Mouse (Mus musculus): ENCODE results near the gene Wiz.

Wiz gene

GRCm38 (mm10) chr17:32350382-32350983 is 38.8 kb downstream of the Wiz start, which contains the start of gene Akap8l:
Gene Akap8l (minus strand): TSS chr17:32350607.
- DNase-seq (ENCODE audit: inconsistent age in 2 of 2, low spot score in 1 of 2) = peak; percentile 98 to 99

DNA sequence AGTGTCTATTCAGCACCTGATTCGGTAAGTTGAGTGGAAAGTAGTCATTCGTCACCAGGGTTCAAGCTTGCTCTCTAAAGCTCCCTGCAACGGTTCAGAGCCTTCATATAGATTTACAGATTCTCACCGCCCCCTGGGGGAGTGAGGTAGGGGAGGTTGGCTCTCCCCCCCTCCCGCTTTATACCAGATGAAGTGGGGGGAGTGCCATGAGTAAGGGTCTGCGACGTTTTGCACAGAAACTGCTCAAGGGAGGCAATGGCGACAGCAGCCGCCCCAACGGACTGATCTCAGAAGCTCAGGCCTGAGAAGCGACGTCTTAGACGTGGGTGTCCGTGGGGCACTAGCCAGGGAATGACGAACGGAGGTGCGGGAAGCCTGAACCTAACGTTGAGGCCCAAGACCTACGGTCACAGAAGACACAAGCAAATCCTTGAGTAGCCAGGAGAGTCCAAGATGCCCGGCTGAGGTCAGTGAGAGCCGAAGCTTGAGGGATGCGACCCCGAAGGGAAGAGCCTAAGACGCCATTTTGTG is 39.3 kb downstream of the Wiz start:
- DNase-seq (ENCODE audit: inconsistent age in 2 of 2, low spot score in 1 of 2) = no peak

GRCm38 (mm10) chr17:32349037-32349732 is 40.1 kb downstream of the Wiz start:
- peak in 1 of 2 experiments; percentile 82 for DNase-seq (ENCODE audit: inconsistent age in 2 of 2, low spot score in 1 of 2)

DNA sequence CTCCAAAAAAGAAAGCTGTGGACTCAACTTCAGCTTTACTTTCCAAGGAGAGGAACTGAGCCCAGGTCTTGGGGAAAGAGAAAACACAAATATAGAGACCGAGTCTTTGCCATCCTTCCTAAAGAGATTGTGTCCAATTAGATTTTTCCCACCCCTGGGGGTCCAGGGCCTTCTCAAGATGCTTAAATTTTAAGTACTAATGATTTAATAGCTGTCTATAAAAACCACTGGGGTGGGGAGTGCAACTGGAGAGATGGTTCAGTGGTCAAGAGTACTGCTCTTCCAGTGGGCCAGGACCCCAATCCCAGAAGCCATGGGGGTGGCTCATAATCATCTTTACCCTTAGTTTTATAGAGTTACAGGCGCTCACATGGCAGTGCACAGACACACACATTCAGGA is 40.8 kb downstream of the Wiz start:
- no peak for DNase-seq (ENCODE audit: inconsistent age in 2 of 2, low spot score in 1 of 2)

DNA sequence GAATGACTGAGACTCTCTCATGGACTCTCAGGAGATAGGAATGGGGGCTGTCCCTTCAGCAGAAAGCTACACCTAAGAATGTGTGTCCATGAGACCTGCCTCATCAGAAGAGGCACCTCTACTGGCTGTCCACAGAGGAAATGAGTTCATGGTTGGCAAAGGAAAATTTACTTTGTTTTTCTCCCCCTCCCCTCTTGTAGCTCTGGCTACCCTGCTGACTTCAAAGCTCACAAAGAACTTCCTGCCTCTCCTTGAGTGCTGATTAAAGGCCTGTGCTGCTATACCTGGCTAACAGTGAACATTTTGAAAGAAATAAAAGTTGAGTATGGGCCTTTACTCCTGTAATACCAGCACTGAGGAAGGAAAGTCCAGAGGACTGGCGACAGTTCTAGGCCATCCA is 48.1 kb downstream of the Wiz start:
- DNase-seq (ENCODE audit: inconsistent age in 2 of 2, low spot score in 1 of 2) = no peak

DNA sequence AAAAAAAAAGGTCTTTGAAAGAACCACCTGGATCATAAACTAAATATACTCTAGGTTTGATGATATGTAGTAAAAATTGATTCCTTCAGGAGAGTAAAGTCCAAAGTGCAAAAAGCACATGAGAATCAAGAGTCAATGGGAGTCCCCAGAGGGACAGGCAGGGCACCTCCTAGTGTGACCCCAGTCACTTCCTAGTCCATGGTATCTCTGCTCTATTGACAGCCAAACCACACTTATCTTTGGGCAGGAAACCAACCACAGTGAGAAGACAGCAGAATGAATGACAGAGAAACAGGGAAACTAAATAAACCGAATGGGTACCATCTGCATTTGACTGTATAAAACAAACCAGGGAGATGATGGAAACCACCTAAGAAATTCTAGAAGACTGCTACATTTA is 49.1 kb downstream of the Wiz start:
- no peak for DNase-seq (ENCODE audit: inconsistent age in 2 of 2, low spot score in 1 of 2)

GRCm38 (mm10) chr17:32335869-32336268 is 53.4 kb downstream of the Wiz start:
- no peak for DNase-seq (ENCODE audit: inconsistent age in 2 of 2, low spot score in 1 of 2)

DNA sequence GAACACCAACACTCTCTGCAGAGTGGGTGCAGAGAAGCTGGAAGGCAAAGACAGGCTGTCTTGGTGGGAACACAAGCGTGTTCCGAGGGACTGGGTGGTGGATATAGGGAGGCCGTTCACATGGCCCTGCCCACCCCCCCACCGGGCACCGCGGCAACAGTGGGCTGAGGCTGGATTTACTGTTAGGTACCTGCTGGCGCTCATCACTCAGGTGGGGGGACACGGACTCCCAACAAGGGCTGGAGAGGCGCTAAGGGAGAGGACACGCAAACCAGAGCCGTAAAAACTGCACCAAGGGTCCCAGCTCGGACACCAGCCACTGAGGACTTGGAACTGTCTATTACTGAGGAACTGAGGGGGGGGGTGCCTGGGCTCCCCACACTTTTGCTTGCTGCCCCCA is 54.3 kb downstream of the Wiz start:
- no peak for DNase-seq (ENCODE audit: inconsistent age in 2 of 2, low spot score in 1 of 2)

DNA sequence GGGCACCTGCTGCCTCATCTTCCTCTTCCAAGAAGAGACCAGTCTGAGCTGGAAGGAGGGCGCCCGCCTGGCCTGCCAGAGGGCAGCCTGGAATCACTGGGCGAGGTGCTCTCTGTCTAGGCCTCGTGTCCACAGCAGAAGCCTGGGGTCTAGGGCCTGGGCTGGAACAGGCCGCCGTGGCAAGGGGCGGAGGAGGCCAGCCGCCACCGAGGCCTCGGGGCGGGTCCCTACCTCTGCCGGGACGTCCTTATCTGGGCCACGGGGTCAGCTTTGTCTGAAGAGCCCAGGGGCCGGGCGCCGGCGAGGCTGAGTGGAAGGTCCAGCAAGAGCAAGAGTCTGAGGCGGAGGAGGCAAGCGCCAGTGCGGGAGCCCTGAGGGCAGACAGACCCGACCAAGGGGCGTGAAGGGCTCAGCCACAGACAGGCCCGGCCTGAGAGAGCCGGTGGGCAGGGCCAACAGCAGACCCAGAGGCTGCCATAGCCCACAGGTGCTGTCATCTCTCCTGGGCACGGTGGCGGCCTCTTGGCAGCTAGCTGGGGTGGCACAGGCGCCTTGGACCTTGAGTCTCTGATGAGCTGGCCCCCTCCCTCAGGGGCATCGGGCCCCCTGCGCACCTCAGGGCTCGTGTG is 55.5 kb downstream of the Wiz start:
- DNase-seq (ENCODE audit: inconsistent age in 2 of 2, low spot score in 1 of 2) = no peak

- no peak for DNase-seq (ENCODE audit: inconsistent age in 2 of 2, low spot score in 1 of 2)
Observed at GRCm38 (mm10) chr17:32327501-32327900, 61.7 kb downstream of the Wiz start.

DNA sequence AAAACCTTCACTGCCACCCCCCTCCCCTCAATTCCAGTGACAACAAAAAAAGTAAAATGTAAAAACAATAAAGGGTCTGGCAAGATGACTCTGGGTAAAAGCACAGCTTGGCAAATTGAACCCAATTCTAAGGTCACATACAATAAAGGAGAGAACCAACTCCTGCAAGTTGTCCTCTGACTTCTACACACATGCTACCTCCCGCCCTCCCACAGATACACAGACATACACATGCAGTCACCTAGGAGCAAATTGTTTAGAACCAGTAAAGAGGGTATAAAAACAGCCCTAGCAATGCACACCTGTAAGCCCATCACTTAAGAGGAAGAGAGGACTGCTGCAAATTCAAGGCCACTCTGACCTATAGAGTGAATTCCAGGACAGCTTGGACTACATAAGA is 66.4 kb downstream of the Wiz start:
- DNase-seq (ENCODE audit: inconsistent age in 2 of 2, low spot score in 1 of 2) = peak in 1 of 2 experiments; percentile 38

DNA sequence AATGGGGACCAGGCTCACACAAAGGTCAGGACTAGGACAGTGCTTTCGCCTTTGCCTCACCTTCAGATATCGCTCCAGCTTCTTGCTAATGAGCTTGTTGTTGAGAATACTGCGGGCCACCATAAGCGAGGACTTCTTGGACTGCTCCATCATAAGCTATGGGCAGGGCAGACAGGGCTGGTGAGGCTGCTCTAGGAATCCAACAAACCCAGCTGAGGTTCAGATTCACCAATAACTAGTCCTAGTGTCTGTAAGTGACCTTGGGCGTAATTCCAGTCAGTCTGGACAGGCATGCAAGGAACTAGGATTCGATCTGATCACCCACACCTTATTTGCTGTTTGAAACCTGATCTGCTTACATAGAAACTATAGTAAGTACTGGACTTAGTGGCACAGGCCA is 67.4 kb downstream of the Wiz start:
- peak in 1 of 2 experiments; percentile 83 for DNase-seq (ENCODE audit: inconsistent age in 2 of 2, low spot score in 1 of 2)

DNA sequence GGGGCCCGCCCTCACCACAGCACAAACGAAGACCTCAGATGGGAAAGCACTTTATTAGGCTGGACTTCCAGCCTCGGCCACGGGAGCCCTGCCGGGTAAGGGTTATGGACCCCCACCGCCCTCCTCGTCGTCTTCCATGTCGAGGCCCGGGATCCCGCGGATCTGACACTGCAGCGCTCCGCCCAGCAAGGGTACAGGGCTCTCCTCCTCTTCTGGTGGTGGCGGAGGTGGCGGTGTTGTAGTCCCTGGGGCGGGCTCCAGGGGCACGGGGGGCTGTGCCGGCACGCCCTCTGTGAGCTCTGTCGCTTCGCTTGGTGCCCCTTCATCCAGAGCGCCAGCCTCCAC is 67.9 kb downstream of the Wiz start:
- DNase-seq (ENCODE audit: inconsistent age in 2 of 2, low spot score in 1 of 2) = no peak

DNA sequence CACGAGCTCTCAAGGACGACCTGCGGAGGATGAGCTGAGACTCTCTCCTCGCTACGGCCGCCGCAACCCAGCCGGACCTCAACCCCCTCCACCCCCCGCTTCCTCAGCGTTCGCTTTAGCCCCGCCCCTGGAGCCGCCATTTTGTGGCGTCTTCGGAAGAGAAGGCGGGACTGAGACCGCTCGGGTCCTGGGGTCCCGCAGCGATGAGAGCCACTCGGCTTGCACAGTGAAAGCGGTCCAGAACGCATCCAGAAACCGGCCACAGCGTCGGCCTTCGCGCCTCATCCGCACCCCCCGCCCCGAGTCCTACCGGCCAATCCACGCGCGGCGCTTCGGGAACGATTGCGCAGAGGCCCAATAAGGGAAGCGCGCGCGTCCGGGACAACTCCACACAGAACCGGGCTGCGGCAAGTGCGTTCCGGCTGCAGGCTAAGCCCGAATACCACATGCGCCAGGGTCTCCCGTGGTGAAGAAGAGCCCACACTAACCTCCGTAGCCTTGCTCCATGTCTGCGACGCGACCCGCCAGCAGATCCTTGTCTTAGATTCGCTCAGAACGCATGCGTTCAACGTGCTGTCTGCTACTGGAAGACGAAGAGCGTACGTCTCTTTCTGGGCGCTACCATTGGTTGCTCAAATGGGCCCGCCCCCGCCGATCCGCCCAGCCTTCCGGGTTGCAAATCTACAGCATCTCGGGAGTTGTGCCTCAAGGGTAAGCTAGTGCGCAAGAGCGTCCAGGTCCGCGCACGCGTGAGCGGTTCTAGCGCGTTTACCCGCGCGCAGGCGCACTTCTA is 68.4 kb downstream of the Wiz start, which contains the start of gene Akap8:
Gene Akap8 (minus strand): TSS at position 642 of the 793 bp plus-strand sequence.
- DNase-seq (ENCODE audit: inconsistent age in 2 of 2, low spot score in 1 of 2) = peak; percentile 99

GRCm38 (mm10) chr17:32319950-32320349 is 69.3 kb downstream of the Wiz start:
- DNase-seq (ENCODE audit: inconsistent age in 2 of 2, low spot score in 1 of 2) = no peak

DNA sequence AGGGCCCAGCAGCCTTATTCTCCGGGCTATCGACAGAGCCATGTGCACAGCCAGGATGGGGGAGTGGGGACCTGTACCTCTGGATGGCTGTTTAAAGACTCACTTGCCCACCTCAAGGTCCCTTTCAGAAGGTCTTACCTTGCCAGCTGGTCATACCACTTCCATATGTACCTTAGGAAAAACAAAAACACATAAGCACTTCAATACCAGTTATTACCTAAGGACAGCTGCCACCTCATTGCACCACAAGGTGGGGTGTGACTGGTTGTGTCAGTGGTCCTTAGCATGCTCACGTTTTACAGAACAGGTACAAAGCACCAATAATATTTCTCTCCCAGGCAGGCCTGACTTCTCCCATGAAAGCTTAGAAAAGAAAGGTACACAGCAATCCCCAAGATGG is 71.5 kb downstream of the Wiz start:
- DNase-seq (ENCODE audit: inconsistent age in 2 of 2, low spot score in 1 of 2) = peak in 1 of 2 experiments; percentile 33

GRCm38 (mm10) chr17:32317032-32317431 is 72.2 kb downstream of the Wiz start:
- DNase-seq (ENCODE audit: inconsistent age in 2 of 2, low spot score in 1 of 2) = no peak

DNA sequence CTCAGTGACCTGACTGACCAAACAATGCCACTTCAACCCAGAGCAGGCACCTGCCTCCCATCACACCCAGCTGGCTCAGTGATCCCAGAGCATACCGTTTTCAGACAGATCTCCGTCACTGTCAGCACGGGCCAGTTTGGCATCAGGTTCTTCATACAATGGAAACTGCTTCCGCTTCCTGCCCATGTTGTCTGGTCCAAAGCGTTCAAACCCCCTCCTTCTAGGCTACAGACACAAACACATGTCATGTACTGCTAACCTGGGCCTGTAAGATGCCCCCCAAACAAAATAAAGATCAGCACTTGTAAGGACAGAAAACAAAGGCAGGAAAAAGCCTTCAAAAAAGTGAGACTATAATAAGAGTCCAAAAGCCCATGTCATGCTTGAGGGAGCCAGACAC is 73.7 kb downstream of the Wiz start:
- DNase-seq (ENCODE audit: inconsistent age in 2 of 2, low spot score in 1 of 2) = no peak

DNA sequence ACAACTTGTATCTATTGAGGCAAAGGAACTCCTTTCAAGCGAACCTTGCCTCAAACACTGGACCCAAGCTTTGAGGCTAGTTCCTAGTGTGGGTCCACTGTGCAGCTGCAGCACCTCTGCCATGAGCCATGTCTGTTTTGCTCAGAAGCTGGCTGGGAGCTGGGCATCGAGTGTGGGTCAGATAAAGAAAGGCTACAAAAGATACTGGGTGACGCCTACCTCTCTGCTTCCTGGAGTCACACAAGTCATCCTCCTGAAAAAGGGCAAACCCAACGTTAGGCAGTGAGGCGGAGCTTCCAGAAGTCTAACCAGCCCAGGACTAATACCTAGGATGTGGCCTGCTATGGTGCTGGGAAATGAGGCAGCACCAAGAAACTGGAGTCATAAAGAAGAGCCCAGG is 75.3 kb downstream of the Wiz start:
- DNase-seq (ENCODE audit: inconsistent age in 2 of 2, low spot score in 1 of 2) = no peak

- DNase-seq (ENCODE audit: inconsistent age in 2 of 2, low spot score in 1 of 2) = no peak
Observed at GRCm38 (mm10) chr17:32312801-32313200, 76.4 kb downstream of the Wiz start.

GRCm38 (mm10) chr17:32307963-32308362 is 81.3 kb downstream of the Wiz start:
- no peak for DNase-seq (ENCODE audit: inconsistent age in 2 of 2, low spot score in 1 of 2)

All from adrenal gland, adult (tissue).